Comparison of ENCODE assay signal across 13 mouse cellular contexts in the genomic region with DNA sequence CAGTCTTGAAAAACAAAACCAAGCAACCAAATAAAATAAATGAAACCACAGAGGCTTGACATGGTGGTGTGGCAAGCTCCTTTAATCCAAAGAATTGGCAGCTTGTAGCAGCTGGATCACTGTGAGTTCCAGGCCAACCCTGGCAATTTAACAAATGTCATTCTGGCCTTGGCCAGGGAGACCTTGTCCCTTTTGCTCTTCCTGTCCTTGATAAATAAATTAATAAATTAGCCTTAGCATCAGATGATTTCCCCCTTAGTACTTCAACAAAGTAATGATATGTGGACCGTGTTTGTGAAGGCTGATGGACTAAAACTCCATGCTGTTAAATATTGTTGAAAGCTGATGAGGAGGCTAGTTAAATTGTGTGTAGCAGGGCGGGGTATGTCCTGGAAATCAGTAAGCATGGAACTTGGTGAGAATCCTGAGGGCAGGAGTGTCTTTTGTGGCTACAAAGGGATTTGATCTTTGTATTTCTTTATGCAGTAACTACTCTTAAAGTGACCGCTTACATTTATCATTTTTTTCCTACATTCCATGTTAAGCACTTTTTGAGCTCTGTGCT. TPM values are rescaled to one million over a fixed set of nuclear protein-coding genes. Genes with fewer than 3 reads are reported as not detected.
A peak's percentile ranks its signal among the peaks of the same experiment; 100 is the strongest.
DNase-seq lines count a peak whose midpoint lies in the region; ATAC-seq and TF ChIP-seq lines count a peak whose summit lies in the region.
"Had no signal": no experiment of that assay in that cellular context is flagged by ENCODE, and none has a peak within 500 bp of the region (broad histone marks: within the 10 kb centered on the region; RNA-seq: fewer than 3 reads in every experiment).

No protein-coding gene starts in this region.

- DNase-seq in cerebellum, postnatal 14 days: peak; percentile 46 to 59
- DNase-seq in midbrain, postnatal 0 days (ENCODE audit: low spot score): peak; percentile 19
- peak; percentile 70 for DNase-seq in kidney, adult 9 months
- peak; percentile 33 for DNase-seq in skeletal muscle tissue, adult 2 months (ENCODE audit: low read depth, low spot score)
- no peak for DNase-seq in thymus, postnatal 36 days

- H3K27me3 ChIP-seq in midbrain, postnatal 0 days (ENCODE audit: insufficient read depth, low read length): no peaks in the 10 kb centered on the region
- H3K27me3 ChIP-seq in midbrain, embryonic 13.5 days: no peaks in the 10 kb centered on the region
- no peaks in the 10 kb centered on the region for H3K27me3 ChIP-seq in forebrain, embryonic 13.5 days
- H3K27me3 ChIP-seq: intestine, embryonic 15.5 days; limb, embryonic 12.5 days; neural tube, embryonic 12.5 days; Patski had no signal

- WGBS in midbrain, postnatal 0 days: 88% methylated on average over 3 of the region's 3 CpGs
- 91% methylated on average over 3 of the region's 3 CpGs for WGBS in midbrain, embryonic 13.5 days
- 90% methylated on average over 3 of the region's 3 CpGs for WGBS in forebrain, embryonic 13.5 days

- TF ChIP-seq CTCF in midbrain, postnatal 0 days (IDR thresholded peaks at IDR 0.05): no peak

- no peaks in the 10 kb centered on the region for H3K9me3 ChIP-seq in midbrain, postnatal 0 days (ENCODE audit: low read length)
- H3K9me3 ChIP-seq in midbrain, embryonic 13.5 days: no peaks in the 10 kb centered on the region
- H3K9me3 ChIP-seq in forebrain, embryonic 13.5 days (replicated peaks): no peaks in the 10 kb centered on the region
- H3K9me3 ChIP-seq: embryonic facial prominence, embryonic 10.5 days; intestine, embryonic 15.5 days; limb, embryonic 12.5 days; neural tube, embryonic 12.5 days had no signal

- H3K9ac ChIP-seq in midbrain, postnatal 0 days (replicated peaks; ENCODE audit: low read length, poor library complexity, severe bottlenecking): no peak overlapping the region
- no peak overlapping the region for H3K9ac ChIP-seq in midbrain, embryonic 13.5 days (replicated peaks)
- H3K9ac ChIP-seq in forebrain, embryonic 13.5 days: no peak overlapping the region
- H3K9ac ChIP-seq: intestine, embryonic 15.5 days; limb, embryonic 12.5 days; neural tube, embryonic 12.5 days had no signal

- H3K36me3 ChIP-seq in midbrain, postnatal 0 days (ENCODE audit: insufficient read depth, low read length): no peaks in the 10 kb centered on the region
- no peaks in the 10 kb centered on the region for H3K36me3 ChIP-seq in midbrain, embryonic 13.5 days
- no peaks in the 10 kb centered on the region for H3K36me3 ChIP-seq in forebrain, embryonic 13.5 days (ENCODE audit: poor library complexity, severe bottlenecking)
- H3K36me3 ChIP-seq: embryonic facial prominence, embryonic 10.5 days; intestine, embryonic 15.5 days; neural tube, embryonic 12.5 days had no signal

- no peak overlapping the region for H3K27ac ChIP-seq in midbrain, postnatal 0 days (ENCODE audit: low read depth, low read length)
- no peak overlapping the region for H3K27ac ChIP-seq in midbrain, embryonic 13.5 days
- no peak overlapping the region for H3K27ac ChIP-seq in forebrain, embryonic 13.5 days
- H3K27ac ChIP-seq: embryonic facial prominence, embryonic 10.5 days; intestine, embryonic 15.5 days; limb, embryonic 12.5 days; neural tube, embryonic 12.5 days had no signal

- H3K4me3 ChIP-seq in midbrain, postnatal 0 days (ENCODE audit: low read depth, low read length): no peak overlapping the region
- H3K4me3 ChIP-seq in midbrain, embryonic 13.5 days (replicated peaks): no peak overlapping the region
- no peak overlapping the region for H3K4me3 ChIP-seq in forebrain, embryonic 13.5 days
- H3K4me3 ChIP-seq: embryonic facial prominence, embryonic 10.5 days; intestine, embryonic 15.5 days; limb, embryonic 12.5 days; neural tube, embryonic 12.5 days had no signal

- no peak for ATAC-seq in cerebellum, adult (ENCODE audit: insufficient number of reproducible peaks, low FRiP score, low TSS enrichment)
- ATAC-seq in midbrain, postnatal 0 days (ENCODE audit: low FRiP score): no peak
- ATAC-seq in midbrain, embryonic 13.5 days: no peak
- no peak for ATAC-seq in forebrain, embryonic 13.5 days
- ATAC-seq: intestine, embryonic 15.5 days; Patski had no signal

- no peaks in the 10 kb centered on the region; the same call in 1 of the 2 replicates for H3K4me1 ChIP-seq in midbrain, postnatal 0 days (ENCODE audit: insufficient read depth, low read length)
- H3K4me1 ChIP-seq in midbrain, embryonic 13.5 days (replicated peaks): 0 out of 2 replicates have a peak, but pooled peaks cover 4% of the 10 kb centered on the region
- 0 out of 2 replicates have a peak, but pooled peaks cover 7% of the 10 kb centered on the region for H3K4me1 ChIP-seq in forebrain, embryonic 13.5 days

- H3K4me2 ChIP-seq in midbrain, postnatal 0 days (ENCODE audit: low read depth, low read length, poor library complexity, severe bottlenecking): no peak overlapping the region
- H3K4me2 ChIP-seq in midbrain, embryonic 13.5 days (replicated peaks): no peak overlapping the region
- H3K4me2 ChIP-seq in forebrain, embryonic 13.5 days: no peak overlapping the region
- H3K4me2 ChIP-seq: intestine, embryonic 15.5 days; limb, embryonic 12.5 days; neural tube, embryonic 12.5 days had no signal

RNA-seq across cellular contexts. Expression of a gene that starts 27.3 kb away (rescaled TPM):
- 66.4 and 98.4 TPM in 2 replicates for total RNA-seq in midbrain, postnatal 0 days (2014; rRNA removed)
- polyA plus RNA-seq in midbrain, postnatal 0 days (2015; fragmentation: Nextera tagmentation; extraction: Ambion mirVana): 102 and 116 TPM in 2 replicates
- 74.0 and 77.2 TPM in 2 replicates for polyA plus RNA-seq in midbrain, embryonic 13.5 days (2015; fragmentation: Nextera tagmentation; extraction: Ambion mirVana)
- 66.6 and 69.6 TPM in 2 replicates for polyA plus RNA-seq in forebrain, embryonic 13.5 days (2015; fragmentation: Nextera tagmentation; extraction: Ambion mirVana)

RNA-seq across cellular contexts. Expression of a gene that starts 59.5 kb away (rescaled TPM):
- total RNA-seq in midbrain, postnatal 0 days (2014; rRNA removed): not detected in 2 replicates
- not detected in 2 replicates for polyA plus RNA-seq in midbrain, postnatal 0 days (2015; fragmentation: Nextera tagmentation; extraction: Ambion mirVana)
- 0.19 TPM in 1 of 2 replicates, not detected in the other for polyA plus RNA-seq in midbrain, embryonic 13.5 days (2015; fragmentation: Nextera tagmentation; extraction: Ambion mirVana)
- polyA plus RNA-seq in forebrain, embryonic 13.5 days (2015; fragmentation: Nextera tagmentation; extraction: Ambion mirVana): not detected in 2 replicates
- polyA plus RNA-seq: embryonic facial prominence, embryonic 10.5 days; limb, embryonic 12.5 days; neural tube, embryonic 12.5 days had no signal

Comparison
In these comparisons a context has a peak if more than half of its experiments do, and no peak if none do; other contexts are left out.
1. DNase-seq: peak in cerebellum, postnatal 14 days (2 of 2), midbrain, postnatal 0 days (single experiment), kidney, adult 9 months (single experiment) and skeletal muscle tissue, adult 2 months (single experiment); none in thymus, postnatal 36 days (0 of 2).